9 mouse cellular contexts compared by ENCODE assay signal in the genomic region with DNA sequence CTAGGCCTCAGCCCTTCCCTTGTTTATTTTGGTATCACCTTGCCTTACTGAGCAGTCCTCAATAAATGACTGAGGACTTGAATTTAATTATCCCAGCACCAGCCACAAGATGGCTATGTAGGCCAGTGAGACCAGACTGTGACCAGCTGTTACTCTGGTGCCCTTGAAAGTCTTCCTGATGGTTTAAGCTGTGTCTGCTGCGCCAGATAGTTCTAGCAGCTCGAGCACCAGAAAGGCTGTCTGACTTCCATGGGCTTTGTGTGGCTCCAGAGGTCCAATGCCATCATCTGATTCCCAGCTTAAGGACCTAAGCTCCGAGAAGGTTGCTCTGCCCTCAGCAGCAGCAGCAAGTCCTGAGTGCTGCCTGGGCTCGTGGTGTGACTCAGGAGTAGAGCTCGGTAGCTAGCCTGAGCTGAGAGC. TPM values are rescaled to one million over a fixed set of nuclear protein-coding genes. Genes with fewer than 3 reads are reported as not detected.
A peak's percentile ranks its signal among the peaks of the same experiment; 100 is the strongest.
DNase-seq lines count a peak whose midpoint lies in the region; ATAC-seq and TF ChIP-seq lines count a peak whose summit lies in the region.
"Had no signal": no experiment of that assay in that cellular context is flagged by ENCODE, and none has a peak within 500 bp of the region (broad histone marks: within the 10 kb centered on the region; RNA-seq: fewer than 3 reads in every experiment).

No protein-coding gene starts in this region.

- H3K4me1 ChIP-seq in hindbrain, embryonic 10.5 days (replicated peaks), result no peaks in the 10 kb centered on the region
- no peaks in the 10 kb centered on the region for H3K4me1 ChIP-seq in hindbrain, embryonic 12.5 days
- H3K4me1 ChIP-seq in bone marrow, adult 2 months (ENCODE audit: control insufficient read depth, insufficient read depth, low read length), result no peaks in the 10 kb centered on the region; the same call in 1 of the 2 replicates
- 0 out of 2 replicates have a peak, but pooled peaks cover 4% of the 10 kb centered on the region for H3K4me1 ChIP-seq in forebrain, embryonic 13.5 days
- no peaks in the 10 kb centered on the region for H3K4me1 ChIP-seq in hindbrain, embryonic 14.5 days (replicated peaks; ENCODE audit: control insufficient read depth, insufficient read depth, low read length)
- H3K4me1 ChIP-seq: limb, embryonic 13.5 days had no signal

- no peak overlapping the region for H3K9ac ChIP-seq in hindbrain, embryonic 12.5 days
- no peak overlapping the region for H3K9ac ChIP-seq in forebrain, embryonic 13.5 days
- H3K9ac ChIP-seq in hindbrain, embryonic 14.5 days, result no peak overlapping the region
- H3K9ac ChIP-seq: limb, embryonic 13.5 days had no signal

- TF ChIP-seq POLR2A in bone marrow, adult 2 months (IDR thresholded peaks at IDR 0.05; ENCODE audit: borderline replicate concordance, control insufficient read depth, low read depth, low read length), result no peak

- no peak overlapping the region for H3K27ac ChIP-seq in hindbrain, embryonic 10.5 days
- H3K27ac ChIP-seq in hindbrain, embryonic 12.5 days, result no peak overlapping the region
- no peak overlapping the region for H3K27ac ChIP-seq in bone marrow, adult 2 months (ENCODE audit: control insufficient read depth, insufficient read depth, low read depth, low read length, poor library complexity)
- no peak overlapping the region for H3K27ac ChIP-seq in forebrain, embryonic 13.5 days
- H3K27ac ChIP-seq in hindbrain, embryonic 14.5 days, result no peak overlapping the region
- H3K27ac ChIP-seq: limb, embryonic 13.5 days had no signal

- TF ChIP-seq CTCF in bone marrow, adult 2 months (IDR thresholded peaks at IDR 0.05; ENCODE audit: control insufficient read depth, insufficient read depth, low read length), result peak; percentile 28; the same call in 1 of the 2 replicates

- peak; percentile 31 for DNase-seq in hindbrain, embryonic 10.5 days (ENCODE audit: low spot score)
- DNase-seq in hindbrain, embryonic 14.5 days (ENCODE audit: low spot score), result peak; percentile 67
- DNase-seq in layer of hippocampus, postnatal 14 days (ENCODE audit: low spot score in 2 of 2), result peak; percentile 63 to 76
- peak; percentile 43 to 62 for DNase-seq in lung, postnatal 4 days
- DNase-seq in splenic B cell, adult 2 months (ENCODE audit: low read depth, low spot score), result peak; percentile 73

- H3K4me2 ChIP-seq in hindbrain, embryonic 12.5 days (replicated peaks), result no peak overlapping the region
- H3K4me2 ChIP-seq in forebrain, embryonic 13.5 days, result no peak overlapping the region
- H3K4me2 ChIP-seq in hindbrain, embryonic 14.5 days (replicated peaks), result no peak overlapping the region
- H3K4me2 ChIP-seq: limb, embryonic 13.5 days had no signal

- no peaks in the 10 kb centered on the region for H3K9me3 ChIP-seq in hindbrain, embryonic 10.5 days
- no peaks in the 10 kb centered on the region for H3K9me3 ChIP-seq in hindbrain, embryonic 12.5 days (replicated peaks)
- no peaks in the 10 kb centered on the region for H3K9me3 ChIP-seq in forebrain, embryonic 13.5 days (replicated peaks)
- H3K9me3 ChIP-seq in hindbrain, embryonic 14.5 days (ENCODE audit: control insufficient read depth, low read length), result no peaks in the 10 kb centered on the region
- H3K9me3 ChIP-seq: limb, embryonic 13.5 days had no signal

- no peaks in the 10 kb centered on the region for H3K27me3 ChIP-seq in hindbrain, embryonic 10.5 days (ENCODE audit: insufficient read depth, poor library complexity, severe bottlenecking)
- no peaks in the 10 kb centered on the region for H3K27me3 ChIP-seq in hindbrain, embryonic 12.5 days
- no peaks in the 10 kb centered on the region for H3K27me3 ChIP-seq in forebrain, embryonic 13.5 days
- H3K27me3 ChIP-seq in hindbrain, embryonic 14.5 days (ENCODE audit: control insufficient read depth, insufficient read depth, low read length), result no peaks in the 10 kb centered on the region
- no peaks in the 10 kb centered on the region for H3K27me3 ChIP-seq in splenic B cell, adult 2 months (ENCODE audit: control insufficient read depth, insufficient read depth, low read length, poor library complexity, severe bottlenecking)
- H3K27me3 ChIP-seq: limb, embryonic 13.5 days had no signal

- no peak for ATAC-seq in hindbrain, embryonic 12.5 days (ENCODE audit: low FRiP score)
- ATAC-seq in forebrain, embryonic 13.5 days, result peak; percentile 57; the same call in 1 of the 2 replicates
- no peak for ATAC-seq in hindbrain, embryonic 14.5 days (ENCODE audit: low FRiP score)

- WGBS in hindbrain, embryonic 10.5 days, result 70% methylated on average over 5 of the region's 5 CpGs
- WGBS in hindbrain, embryonic 12.5 days, result 64% methylated on average over 5 of the region's 5 CpGs
- 60% methylated on average over 5 of the region's 5 CpGs for WGBS in bone marrow, adult 2 months
- WGBS in forebrain, embryonic 13.5 days, result 72% methylated on average over 5 of the region's 5 CpGs
- WGBS in hindbrain, embryonic 14.5 days, result 61% methylated on average over 5 of the region's 5 CpGs

- H3K36me3 ChIP-seq in hindbrain, embryonic 10.5 days, result peaks cover 10% of the 10 kb centered on the region
- no peaks in the 10 kb centered on the region; the same call in 1 of the 2 replicates for H3K36me3 ChIP-seq in hindbrain, embryonic 12.5 days
- H3K36me3 ChIP-seq in forebrain, embryonic 13.5 days (ENCODE audit: poor library complexity, severe bottlenecking), result peaks cover 17% of the 10 kb centered on the region; the same call in 1 of the 2 replicates
- no peaks in the 10 kb centered on the region; the same call in 1 of the 2 replicates for H3K36me3 ChIP-seq in hindbrain, embryonic 14.5 days (replicated peaks; ENCODE audit: control insufficient read depth, insufficient read depth)
- H3K36me3 ChIP-seq in splenic B cell, adult 2 months (ENCODE audit: control insufficient read depth, insufficient read depth, low read length, poor library complexity, severe bottlenecking), result no peaks in the 10 kb centered on the region; the same call in none of the 2 replicates

- H3K4me3 ChIP-seq in hindbrain, embryonic 10.5 days, result no peak overlapping the region
- H3K4me3 ChIP-seq in hindbrain, embryonic 12.5 days, result no peak overlapping the region
- H3K4me3 ChIP-seq in bone marrow, adult 2 months (replicated peaks; ENCODE audit: control insufficient read depth, low read depth, low read length), result no peak overlapping the region
- H3K4me3 ChIP-seq in forebrain, embryonic 13.5 days, result no peak overlapping the region
- H3K4me3 ChIP-seq in hindbrain, embryonic 14.5 days (replicated peaks; ENCODE audit: low read length), result no peak overlapping the region
- H3K4me3 ChIP-seq: limb, embryonic 13.5 days had no signal

RNA-seq across cellular contexts. Expression of a gene that starts 20.2 kb away (rescaled TPM):
- polyA plus RNA-seq in hindbrain, embryonic 10.5 days (2016; fragmentation: Nextera tagmentation; extraction: Ambion mirVana), result 95.3 and 106 TPM in 2 replicates
- polyA plus RNA-seq in hindbrain, embryonic 12.5 days (2016; fragmentation: Nextera tagmentation; extraction: Ambion mirVana), result 111 and 121 TPM in 2 replicates
- polyA plus RNA-seq in bone marrow, adult 2 months (2011; ENCODE audit: insufficient read depth, insufficient read length, low replicate concordance, missing spikeins), result 16.7 and 18.3 TPM in 2 replicates
- 15.5 and 19.0 TPM in 2 replicates for polyA plus RNA-seq in forebrain, embryonic 13.5 days (2015; fragmentation: Nextera tagmentation; extraction: Ambion mirVana)
- polyA plus RNA-seq in hindbrain, embryonic 14.5 days (2014; fragmentation: Nextera tagmentation; extraction: Ambion mirVana), result 49.9 and 66.1 TPM in 2 replicates
- total RNA-seq in layer of hippocampus, postnatal 14 days (2021), result 10 to 100 TPM; 20.3 to 36.0 TPM

RNA-seq across cellular contexts. Expression of a gene that starts 37.1 kb away (rescaled TPM):
- 0.07 TPM in 1 of 2 replicates, not detected in the other for polyA plus RNA-seq in hindbrain, embryonic 10.5 days (2016; fragmentation: Nextera tagmentation; extraction: Ambion mirVana)
- polyA plus RNA-seq in hindbrain, embryonic 12.5 days (2016; fragmentation: Nextera tagmentation; extraction: Ambion mirVana), result not detected in 2 replicates
- 0.70 and 2.2 TPM in 2 replicates for polyA plus RNA-seq in bone marrow, adult 2 months (2011; ENCODE audit: insufficient read depth, insufficient read length, low replicate concordance, missing spikeins)
- polyA plus RNA-seq in forebrain, embryonic 13.5 days (2015; fragmentation: Nextera tagmentation; extraction: Ambion mirVana), result 0.42 TPM in 1 of 2 replicates, not detected in the other
- polyA plus RNA-seq in hindbrain, embryonic 14.5 days (2014; fragmentation: Nextera tagmentation; extraction: Ambion mirVana), result not detected in 2 replicates
- total RNA-seq in layer of hippocampus, postnatal 14 days (2021), result under 1 TPM; 0.62 to 0.71 TPM

RNA-seq across cellular contexts. Expression of a gene that starts 52.2 kb away (rescaled TPM):
- polyA plus RNA-seq in hindbrain, embryonic 10.5 days (2016; fragmentation: Nextera tagmentation; extraction: Ambion mirVana), result 7.7 and 8.6 TPM in 2 replicates
- polyA plus RNA-seq in hindbrain, embryonic 12.5 days (2016; fragmentation: Nextera tagmentation; extraction: Ambion mirVana), result 9.3 and 9.6 TPM in 2 replicates
- 21.0 and 33.5 TPM in 2 replicates for polyA plus RNA-seq in bone marrow, adult 2 months (2011; ENCODE audit: insufficient read depth, insufficient read length, low replicate concordance, missing spikeins)
- 5.0 and 5.6 TPM in 2 replicates for polyA plus RNA-seq in forebrain, embryonic 13.5 days (2015; fragmentation: Nextera tagmentation; extraction: Ambion mirVana)
- 6.5 and 7.9 TPM in 2 replicates for polyA plus RNA-seq in hindbrain, embryonic 14.5 days (2014; fragmentation: Nextera tagmentation; extraction: Ambion mirVana)
- total RNA-seq in layer of hippocampus, postnatal 14 days (2021), result 10 to 100 TPM; 22.5 TPM

RNA-seq across cellular contexts. Expression of a gene that starts 54.0 kb away (rescaled TPM):
- polyA plus RNA-seq in hindbrain, embryonic 10.5 days (2016; fragmentation: Nextera tagmentation; extraction: Ambion mirVana), result 14.6 and 17.4 TPM in 2 replicates
- 13.4 and 17.3 TPM in 2 replicates for polyA plus RNA-seq in hindbrain, embryonic 12.5 days (2016; fragmentation: Nextera tagmentation; extraction: Ambion mirVana)
- 1.1 and 2.0 TPM in 2 replicates for polyA plus RNA-seq in bone marrow, adult 2 months (2011; ENCODE audit: insufficient read depth, insufficient read length, low replicate concordance, missing spikeins)
- 17.7 and 17.8 TPM in 2 replicates for polyA plus RNA-seq in forebrain, embryonic 13.5 days (2015; fragmentation: Nextera tagmentation; extraction: Ambion mirVana)
- polyA plus RNA-seq in hindbrain, embryonic 14.5 days (2014; fragmentation: Nextera tagmentation; extraction: Ambion mirVana), result 12.0 and 13.2 TPM in 2 replicates
- 10 to 100 TPM; 10.6 to 12.3 TPM for total RNA-seq in layer of hippocampus, postnatal 14 days (2021)

RNA-seq across cellular contexts. Expression of a gene that starts 54.2 kb away (rescaled TPM):
- polyA plus RNA-seq in hindbrain, embryonic 10.5 days (2016; fragmentation: Nextera tagmentation; extraction: Ambion mirVana), result 136 and 178 TPM in 2 replicates
- 96.9 and 99.5 TPM in 2 replicates for polyA plus RNA-seq in hindbrain, embryonic 12.5 days (2016; fragmentation: Nextera tagmentation; extraction: Ambion mirVana)
- 40.3 and 44.6 TPM in 2 replicates for polyA plus RNA-seq in bone marrow, adult 2 months (2011; ENCODE audit: insufficient read depth, insufficient read length, low replicate concordance, missing spikeins)
- 99.6 and 110 TPM in 2 replicates for polyA plus RNA-seq in forebrain, embryonic 13.5 days (2015; fragmentation: Nextera tagmentation; extraction: Ambion mirVana)
- 48.0 and 51.1 TPM in 2 replicates for polyA plus RNA-seq in hindbrain, embryonic 14.5 days (2014; fragmentation: Nextera tagmentation; extraction: Ambion mirVana)
- total RNA-seq in layer of hippocampus, postnatal 14 days (2021), result 10 to 100 TPM; 57.2 to 66.7 TPM
